Mouse (Mus musculus) adipocyte (in vitro differentiated cells): ENCODE data around the gene Plekhj1.

Experiments
- DNase-seq: peaks from one replicate; pipeline ENCODE4 v3.0.0-alpha.2; 2016; ENCODE audit warnings: low spot score

Gene Plekhj1

DNA sequence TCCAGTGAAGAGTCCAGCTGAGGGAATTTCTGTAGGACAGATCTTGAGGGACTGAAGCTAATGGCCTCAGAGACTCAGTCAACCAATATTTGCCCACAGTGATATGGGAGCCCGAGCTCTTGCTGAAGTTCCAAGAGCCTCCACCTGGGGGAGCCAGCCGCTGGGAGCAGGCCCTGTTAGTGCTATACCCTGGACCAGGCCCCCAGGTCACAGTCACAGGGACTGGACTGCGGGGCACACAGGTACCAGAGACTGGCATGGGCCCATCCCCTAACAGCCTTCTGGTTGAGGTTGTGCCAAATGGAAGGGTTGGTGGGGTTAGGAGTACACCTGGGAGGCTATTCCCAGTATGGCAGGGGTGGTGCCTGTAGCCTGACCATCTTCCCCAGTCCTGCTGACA is 7.5 kb upstream of the Plekhj1 start:
- peak; percentile 48 for DNase-seq

- DNase-seq, result no peak
These were observed 6.9 kb upstream of the Plekhj1 start for GRCm38 (mm10) chr10:80805322-80805721.

DNA sequence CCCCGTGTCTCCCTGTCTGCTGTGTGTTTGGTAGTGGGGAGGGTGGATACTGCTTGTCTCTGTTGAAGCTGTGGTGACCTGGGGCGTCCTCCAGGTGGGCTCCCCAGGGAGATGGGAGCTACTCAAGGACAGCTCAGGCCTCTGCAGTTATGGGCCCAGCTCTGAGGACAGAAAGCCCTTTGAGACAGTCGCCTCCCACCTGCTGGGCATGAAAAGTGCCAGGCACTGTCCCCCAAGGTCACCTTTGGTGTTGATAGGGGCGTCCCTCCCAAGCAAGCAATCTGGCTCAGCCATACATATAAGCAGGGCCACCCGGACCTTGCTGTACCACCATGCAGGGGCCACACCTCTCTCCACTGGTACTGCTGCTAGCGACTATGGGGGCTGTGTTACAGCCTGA is 6.5 kb upstream of the Plekhj1 start, which contains the start of gene Amh:
Amh (plus strand) TSS at position 328 of the 400 bp plus-strand sequence.
- no peak for DNase-seq

GRCm38 (mm10) chr10:80804340-80804739 is 5.9 kb upstream of the Plekhj1 start:
- DNase-seq, result no peak

DNA sequence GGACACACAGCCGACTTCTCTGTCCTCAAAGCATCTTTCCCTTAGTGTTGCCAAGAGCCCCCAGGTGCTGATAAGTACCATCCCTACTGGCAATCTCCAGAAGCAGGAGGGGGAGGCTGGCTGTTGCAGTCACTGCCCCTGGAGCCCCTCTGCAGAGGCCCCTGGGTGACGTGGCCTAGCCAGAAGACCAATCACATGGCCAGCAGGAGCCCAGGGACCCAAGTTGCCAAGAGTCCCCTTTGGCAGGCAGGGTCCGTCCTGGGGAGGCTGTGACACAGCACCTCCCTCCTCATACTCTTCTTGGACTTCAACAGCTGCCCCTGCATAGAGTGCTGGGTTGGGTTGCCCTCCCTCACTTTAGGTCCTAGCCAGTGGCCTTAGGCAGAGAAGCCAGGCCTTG is 4.6 kb upstream of the Plekhj1 start:
- DNase-seq, result no peak

- DNase-seq, result no peak
These were observed 3.9 kb upstream of the Plekhj1 start for GRCm38 (mm10) chr10:80802204-80802912.

DNA sequence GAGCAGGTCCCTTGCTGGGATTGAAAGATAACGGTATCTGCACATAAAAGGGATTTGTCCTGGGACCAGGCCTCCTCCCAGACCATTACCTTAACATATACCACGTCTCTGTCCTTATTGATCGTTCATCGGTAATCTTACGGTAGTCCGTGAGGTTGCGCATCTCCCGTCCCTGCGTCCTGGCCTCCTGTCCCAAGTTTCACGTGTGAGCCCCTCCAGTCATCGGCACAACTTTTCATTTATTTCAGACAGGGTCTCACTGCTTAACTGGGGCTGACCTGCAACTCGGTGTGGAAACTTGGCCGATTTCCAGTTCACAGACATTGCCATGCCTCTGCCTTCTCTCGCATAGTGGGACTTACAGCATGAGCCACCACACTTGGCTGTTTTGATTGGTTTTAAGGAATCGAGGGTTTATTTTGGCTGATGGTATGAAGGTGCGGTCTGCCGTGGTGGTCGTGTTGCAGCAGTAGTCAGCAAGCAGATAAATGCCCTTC is 692 bp upstream of the Plekhj1 start:
- peak; percentile 54 for DNase-seq

- DNase-seq, result no peak
These were observed 958 bp downstream of the Plekhj1 start for GRCm38 (mm10) chr10:80797186-80798149.

DNA sequence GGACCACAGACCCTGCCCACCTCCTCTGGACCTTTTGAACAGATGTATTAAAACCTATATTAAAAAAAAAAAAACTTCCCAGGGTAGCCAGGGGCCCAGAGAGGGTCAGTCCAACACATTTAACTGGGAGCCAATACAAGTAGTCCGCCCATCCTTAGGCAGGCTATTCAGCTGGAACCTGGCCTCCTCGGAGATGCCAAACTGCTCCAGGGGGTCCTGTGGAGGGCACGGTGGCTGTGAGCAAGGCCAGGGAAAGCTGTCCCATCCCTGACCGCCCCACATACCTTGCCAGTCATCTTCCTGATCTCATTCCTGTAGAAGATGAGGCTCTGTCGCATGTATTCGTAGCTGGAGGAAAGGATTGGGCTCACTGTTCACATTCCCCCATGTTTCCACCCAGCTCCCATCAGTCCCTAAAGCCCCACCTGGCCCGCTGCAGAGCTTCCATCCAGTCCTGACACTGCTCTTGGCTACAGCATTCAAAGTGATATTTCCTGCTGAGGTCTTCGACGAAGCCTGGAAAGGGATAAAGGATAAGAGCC is 2.0 kb downstream of the Plekhj1 start:
- DNase-seq, result no peak

DNA sequence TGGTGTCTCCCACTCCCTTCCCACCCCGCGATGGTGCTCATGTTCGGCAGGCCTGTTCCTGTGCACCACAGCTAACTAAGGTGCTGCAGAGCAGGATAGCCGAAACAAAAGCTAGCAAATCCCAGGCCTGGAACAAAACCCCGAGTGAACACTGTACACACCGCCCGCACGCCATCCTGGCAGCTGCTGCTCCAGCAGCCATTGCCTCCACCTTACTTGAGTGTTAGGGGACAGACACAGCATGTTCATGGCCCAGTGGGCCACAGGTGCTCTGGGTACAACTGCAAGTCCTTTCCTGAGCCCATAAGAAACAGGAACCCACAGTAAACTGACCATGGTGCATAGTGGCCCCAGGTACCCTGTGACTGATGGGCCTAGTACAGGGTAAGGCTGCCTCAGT is 3.7 kb downstream of the Plekhj1 start:
- no peak for DNase-seq

DNA sequence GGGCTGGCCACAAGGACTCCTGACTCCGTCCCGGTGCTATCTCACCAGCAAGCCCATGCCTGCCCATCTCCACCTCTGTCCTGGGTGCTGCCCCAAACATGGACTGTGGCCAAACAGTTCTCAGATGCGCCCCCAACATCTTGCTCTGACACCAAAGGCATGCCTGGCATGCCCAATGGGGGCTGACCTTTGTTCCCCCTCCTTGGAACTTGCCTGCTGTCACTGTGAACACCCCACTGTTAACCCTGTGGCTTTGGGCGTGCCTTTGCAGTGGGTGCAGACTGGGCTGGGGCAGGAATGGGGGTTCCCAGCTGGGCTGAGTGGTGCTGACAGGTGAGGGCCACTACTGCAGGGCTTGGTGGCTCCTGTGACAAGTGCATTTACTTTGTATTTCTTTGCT is 4.6 kb downstream of the Plekhj1 start:
- no peak for DNase-seq

- no peak for DNase-seq
These were observed 5.2 kb downstream of the Plekhj1 start for GRCm38 (mm10) chr10:80793033-80793784.

DNA sequence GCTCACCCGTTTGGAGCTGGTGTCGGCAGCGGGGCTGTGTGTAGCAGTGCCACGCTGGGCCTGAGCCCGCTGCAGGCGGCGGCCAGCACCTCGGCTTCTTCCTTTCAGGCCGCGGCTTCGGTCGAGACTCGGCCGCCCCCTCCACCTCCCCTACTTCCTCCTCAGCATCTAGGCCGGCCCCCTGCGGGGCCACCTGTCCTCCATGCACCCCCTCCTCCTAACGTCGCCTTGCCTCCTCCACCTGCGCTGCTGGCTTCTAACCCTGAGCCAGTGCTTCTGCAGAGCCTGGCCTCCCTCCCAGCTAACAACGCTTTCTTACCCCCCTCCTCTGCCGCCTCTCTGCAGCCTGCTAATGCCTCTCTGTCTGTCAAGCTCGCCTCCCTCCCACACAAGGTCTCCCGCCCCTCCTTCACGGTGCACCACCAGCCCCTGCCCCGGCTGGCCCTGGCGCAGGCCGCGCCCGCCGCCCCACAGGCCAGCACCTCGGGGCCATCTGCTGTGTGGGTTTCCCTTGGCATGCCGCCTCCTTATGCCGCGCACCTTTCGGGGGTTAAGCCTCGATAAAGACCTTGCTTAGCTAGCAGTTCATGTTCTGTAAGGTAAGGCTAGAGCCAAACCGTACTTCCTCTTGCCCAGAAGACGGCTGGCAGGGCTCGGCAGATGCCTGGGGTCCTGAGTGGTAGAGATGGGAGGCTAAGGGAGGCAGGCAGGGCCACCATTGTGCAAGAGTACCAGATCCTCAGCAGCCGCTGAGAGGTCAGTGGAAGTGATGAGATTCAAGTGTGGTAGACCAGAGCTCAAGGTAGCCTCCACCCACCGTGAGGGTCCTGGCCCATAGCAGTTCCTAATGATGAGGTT is 6.0 kb downstream of the Plekhj1 start:
- no peak for DNase-seq

DNA sequence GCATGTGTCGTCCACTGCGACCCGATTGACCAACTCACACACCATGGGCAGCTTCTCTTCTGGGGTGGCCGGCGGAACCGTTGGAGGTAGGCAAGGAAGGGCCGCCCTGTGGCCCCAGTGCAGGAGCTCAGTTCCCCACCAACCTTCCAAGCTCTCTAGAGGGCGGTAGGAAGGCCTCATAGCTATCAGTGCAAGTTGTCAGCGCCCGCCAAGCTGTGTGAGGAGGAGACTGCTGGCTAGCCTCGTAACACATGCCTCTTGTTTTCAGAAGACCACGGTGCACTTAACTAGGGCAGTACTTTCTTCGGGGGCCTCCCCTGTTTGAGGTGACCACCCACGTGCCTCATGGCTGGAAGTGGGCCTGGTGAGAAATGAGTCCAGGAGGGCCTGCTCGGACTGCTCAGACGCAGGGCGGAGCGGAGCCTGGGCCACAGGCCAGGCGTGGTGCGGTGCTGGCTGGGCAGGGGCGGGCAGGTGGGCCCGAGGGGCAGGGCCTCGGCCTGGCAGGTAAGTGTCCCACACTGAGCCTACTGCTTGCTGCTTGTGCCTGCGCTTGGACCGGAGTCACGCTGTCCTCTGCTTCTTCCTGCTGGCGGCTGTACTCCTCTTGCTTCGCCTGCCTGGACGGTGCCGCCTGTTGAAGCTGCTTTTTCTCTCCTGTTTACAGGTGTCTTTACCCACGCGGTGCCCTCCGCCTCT is 6.8 kb downstream of the Plekhj1 start:
- no peak for DNase-seq

DNA sequence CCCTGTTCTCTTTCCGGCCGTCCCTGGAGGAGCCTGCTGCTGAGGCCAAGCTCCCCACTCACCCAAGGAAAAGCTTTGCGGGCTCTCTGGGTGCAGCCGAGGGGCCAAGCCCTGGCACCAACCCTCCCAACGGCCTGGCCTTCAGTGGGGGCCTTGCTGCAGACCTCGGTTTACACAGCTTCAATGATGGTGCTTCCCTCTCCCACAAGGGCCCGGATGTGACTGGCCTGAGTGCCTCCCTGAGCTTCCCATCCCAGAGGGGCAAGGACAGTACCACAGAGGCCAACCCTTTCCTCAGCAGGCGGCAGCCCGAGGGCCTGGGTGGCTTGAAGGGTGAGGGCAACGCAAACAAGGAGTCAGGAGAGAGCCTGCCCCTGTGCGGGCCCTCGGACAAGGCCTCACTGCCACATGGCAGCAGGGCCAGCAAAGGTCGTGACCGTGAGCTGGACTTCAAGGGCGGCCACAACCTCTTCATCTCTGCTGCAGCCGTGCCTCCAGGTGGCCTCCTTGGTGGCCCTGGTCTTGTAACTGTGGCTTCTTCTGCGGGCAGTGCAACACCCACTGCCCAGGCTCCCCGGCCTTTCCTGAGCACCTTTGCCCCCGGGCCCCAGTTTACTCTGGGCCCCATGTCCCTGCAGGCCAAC is 7.5 kb downstream of the Plekhj1 start:
- DNase-seq, result no peak

- no peak for DNase-seq
These were observed 10.9 kb downstream of the Plekhj1 start for GRCm38 (mm10) chr10:80787517-80787916.

DNA sequence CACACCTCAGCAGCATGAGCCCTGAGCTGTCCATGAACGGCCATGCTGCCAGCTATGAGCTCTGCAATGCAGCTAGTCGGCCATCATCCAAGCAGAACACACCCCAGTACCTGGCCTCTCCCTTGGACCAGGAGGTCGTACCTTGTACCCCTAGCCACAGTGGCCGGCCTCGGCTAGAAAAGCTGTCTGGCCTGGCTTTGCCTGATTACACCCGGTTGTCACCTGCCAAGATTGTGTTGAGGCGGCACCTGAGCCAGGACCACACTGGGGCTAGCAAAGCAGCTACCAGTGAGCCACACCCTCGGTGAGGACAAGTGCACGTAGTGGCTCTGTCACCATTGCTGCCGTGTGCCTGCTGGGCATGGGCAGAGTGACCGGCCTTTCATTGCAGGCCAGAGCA is 12.5 kb downstream of the Plekhj1 start:
- DNase-seq, result no peak

DNA sequence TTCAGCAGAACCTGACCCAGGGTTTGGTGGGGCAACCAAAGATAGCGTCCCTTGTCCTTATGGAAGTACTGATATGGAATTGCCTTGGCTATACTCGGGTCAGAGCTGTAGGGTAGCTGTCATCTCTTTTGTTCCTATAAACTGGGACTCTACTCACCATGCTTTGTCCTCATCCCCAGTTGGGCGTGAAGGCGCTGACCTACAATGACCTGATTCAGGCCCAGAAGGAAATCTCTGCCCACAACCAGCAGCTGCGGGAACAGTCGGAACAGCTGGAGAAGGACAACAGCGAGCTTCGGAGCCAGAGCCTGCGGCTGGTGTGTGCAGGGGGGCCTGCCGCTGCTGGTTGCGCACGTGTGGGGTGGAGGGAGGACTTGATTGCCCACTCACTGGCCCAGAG is 13.6 kb downstream of the Plekhj1 start:
- no peak for DNase-seq

DNA sequence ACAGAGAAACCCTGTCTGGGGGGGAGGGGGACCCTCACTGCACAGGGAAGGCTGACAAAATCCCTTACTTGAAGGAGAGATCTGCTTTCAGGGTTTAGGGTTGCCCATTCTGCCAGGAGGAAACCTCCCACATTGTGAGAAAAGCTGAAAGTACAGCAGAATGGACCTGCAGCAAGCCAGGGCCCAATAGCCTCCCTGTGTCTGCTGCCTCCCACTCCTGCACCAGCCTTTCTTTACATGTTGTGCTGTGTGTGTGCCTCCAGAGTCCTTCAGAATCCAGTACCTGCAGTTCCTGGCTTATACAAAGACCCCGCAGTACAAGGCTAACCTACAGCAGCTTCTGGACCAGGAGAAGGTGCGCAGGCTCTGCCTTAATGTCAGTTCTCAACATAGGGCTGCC is 14.1 kb downstream of the Plekhj1 start:
- no peak for DNase-seq

GRCm38 (mm10) chr10:80779565-80779964 is 18.9 kb downstream of the Plekhj1 start:
- DNase-seq, result no peak
